ENCODE assay signal across 8 mouse cellular contexts in the genomic region with DNA sequence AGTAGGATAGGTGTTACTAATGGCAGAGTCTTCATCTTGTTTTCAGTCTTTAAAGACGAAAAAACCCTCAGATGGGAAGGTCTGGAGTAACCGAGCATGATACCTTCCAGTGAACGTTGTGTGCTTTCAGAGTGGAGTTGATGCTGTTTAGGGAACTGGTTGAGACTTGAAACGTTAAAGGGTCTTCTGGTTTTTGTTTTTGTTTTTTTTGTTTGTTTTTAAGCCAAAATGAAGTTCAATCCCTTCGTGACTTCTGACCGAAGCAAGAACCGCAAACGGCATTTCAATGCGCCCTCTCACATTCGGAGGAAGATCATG. TPM values are rescaled to one million over a fixed set of nuclear protein-coding genes. Genes with fewer than 3 reads are reported as not detected.
DNase-seq lines count a peak whose midpoint lies in the region; ATAC-seq and TF ChIP-seq lines count a peak whose summit lies in the region.

No protein-coding gene starts in this region.

- peak overlapping the region; percentile 91; the same call in 1 of the 2 replicates for H3K27ac ChIP-seq in lung, postnatal 0 days (ENCODE audit: low read length)
- H3K27ac ChIP-seq in forebrain, embryonic 10.5 days = peak overlapping the region; percentile 98
- H3K27ac ChIP-seq in limb, embryonic 11.5 days (replicated peaks; ENCODE audit: low read depth, low read length) = peak overlapping the region; percentile 94
- 0 out of 2 replicates have a peak overlapping the region, but pooled peaks have one; percentile 43 for H3K27ac ChIP-seq in olfactory bulb, adult 2 months (ENCODE audit: insufficient read depth, low read depth, low read length)

- no peaks in the 10 kb centered on the region for H3K27me3 ChIP-seq in lung, postnatal 0 days (replicated peaks; ENCODE audit: insufficient read depth, low read length)
- H3K27me3 ChIP-seq in forebrain, embryonic 10.5 days (ENCODE audit: poor library complexity, severe bottlenecking) = no peaks in the 10 kb centered on the region; the same call in 1 of the 2 replicates
- H3K27me3 ChIP-seq in limb, embryonic 11.5 days (ENCODE audit: control insufficient read depth, insufficient read depth, low read length) = no peaks in the 10 kb centered on the region

- WGBS in lung, postnatal 0 days = under 1% methylated on average over 10 of the region's 10 CpGs
- under 1% methylated on average over 10 of the region's 10 CpGs for whole genome bisulfite sequencing in forebrain, embryonic 10.5 days
- WGBS in limb, embryonic 11.5 days = 1% methylated on average over 10 of the region's 10 CpGs
- under 1% methylated on average over 10 of the region's 10 CpGs for WGBS in olfactory bulb, adult 2 months

- intact Hi-C loops in left cerebral cortex, postnatal 36 days (cut with DNase I) = loop anchor here (5.0 kb wide), 2 partner anchors 35 to 65 kb away; partner anchors contain the start of gene Slc25a35

- H3K9ac ChIP-seq in lung, postnatal 0 days (replicated peaks; ENCODE audit: low read depth) = peak overlapping the region; percentile 97
- peak overlapping the region; percentile 95 for H3K9ac ChIP-seq in limb, embryonic 11.5 days (ENCODE audit: low read length)

- TF ChIP-seq EP300 in lung, postnatal 0 days (IDR thresholded peaks at IDR 0.05) = no peak

- no peak for TF ChIP-seq POLR2A in olfactory bulb, adult 2 months (IDR thresholded peaks at IDR 0.05; ENCODE audit: insufficient read depth, low read depth, low read length)

- DNase-seq in lung, postnatal 0 days (ENCODE audit: low spot score) = no peak
- no peak for DNase-seq in lung, postnatal 14 days
- DNase-seq in forebrain, embryonic 10.5 days (ENCODE audit: extremely low spot score, low spot score) = no peak
- DNase-seq in limb, embryonic 11.5 days (ENCODE audit: low spot score) = no peak
- DNase-seq in left cerebral cortex, postnatal 36 days (ENCODE audit: low spot score in 2 of 2) = no peak
- DNase-seq in frontal cortex, postnatal 10 days (ENCODE audit: low spot score in 2 of 2) = no peak
- DNase-seq in natural killer cell, adult 2 months (ENCODE audit: low spot score in 2 of 2) = no peak

- H3K9me3 ChIP-seq in lung, postnatal 0 days (ENCODE audit: low read length) = no peaks in the 10 kb centered on the region
- H3K9me3 ChIP-seq in forebrain, embryonic 10.5 days = no peaks in the 10 kb centered on the region
- H3K9me3 ChIP-seq in limb, embryonic 11.5 days (ENCODE audit: control insufficient read depth, low read length) = no peaks in the 10 kb centered on the region

- no peaks in the 10 kb centered on the region for H3K4me1 ChIP-seq in lung, postnatal 0 days (ENCODE audit: insufficient read depth, low read depth, low read length)
- peaks cover 16% of the 10 kb centered on the region for H3K4me1 ChIP-seq in forebrain, embryonic 10.5 days
- peaks cover 4% of the 10 kb centered on the region for H3K4me1 ChIP-seq in limb, embryonic 11.5 days (ENCODE audit: control insufficient read depth, insufficient read depth, low read length)
- peaks cover 5% of the 10 kb centered on the region for H3K4me1 ChIP-seq in olfactory bulb, adult 2 months (ENCODE audit: control insufficient read depth, insufficient read depth, low read length)

- ATAC-seq in lung, postnatal 0 days = no peak
- ATAC-seq in limb, embryonic 11.5 days (ENCODE audit: insufficient number of reproducible peaks, low FRiP score, low TSS enrichment, low read depth) = no peak

- peak overlapping the region; percentile 88 for H3K4me3 ChIP-seq in lung, postnatal 0 days (ENCODE audit: low read depth, low read length)
- peak overlapping the region; percentile 97 for H3K4me3 ChIP-seq in forebrain, embryonic 10.5 days
- H3K4me3 ChIP-seq in limb, embryonic 11.5 days (ENCODE audit: low read depth, low read length) = peak overlapping the region; percentile 98
- peak overlapping the region; percentile 93 for H3K4me3 ChIP-seq in olfactory bulb, adult 2 months (ENCODE audit: insufficient read depth, low read depth, low read length)

- H3K36me3 ChIP-seq in lung, postnatal 0 days (ENCODE audit: insufficient read depth, low read length) = peaks cover 11% of the 10 kb centered on the region; the same call in 1 of the 2 replicates
- H3K36me3 ChIP-seq in forebrain, embryonic 10.5 days (replicated peaks) = peaks cover 48% of the 10 kb centered on the region
- H3K36me3 ChIP-seq in limb, embryonic 11.5 days (ENCODE audit: control insufficient read depth, insufficient read depth, low read length) = peaks cover 19% of the 10 kb centered on the region

- TF ChIP-seq CTCF in lung, postnatal 0 days (IDR thresholded peaks at IDR 0.05) = no peak
- TF ChIP-seq CTCF in olfactory bulb, adult 2 months (IDR thresholded peaks at IDR 0.05; ENCODE audit: insufficient read depth, low read depth, low read length) = no peak

- H3K4me2 ChIP-seq in lung, postnatal 0 days (replicated peaks; ENCODE audit: low read depth, low read length) = peak overlapping the region; percentile 74
- peak overlapping the region; percentile 70 for H3K4me2 ChIP-seq in limb, embryonic 11.5 days (ENCODE audit: low read depth, severe bottlenecking)

RNA-seq across cellular contexts. Expression of gene Rpl26, which starts 0.6 kb away (rescaled TPM):
- 741 and 807 TPM in 2 replicates for polyA plus RNA-seq in lung, postnatal 0 days (2015; fragmentation: Nextera tagmentation; extraction: Ambion mirVana)
- 1,077 and 1,081 TPM in 2 replicates for polyA plus RNA-seq in forebrain, embryonic 10.5 days (2016; fragmentation: Nextera tagmentation; extraction: Ambion mirVana)
- polyA plus RNA-seq in limb, embryonic 11.5 days (2014; fragmentation: Nextera tagmentation; extraction: Ambion mirVana) = 1,145 and 1,149 TPM in 2 replicates
- polyA plus RNA-seq in olfactory bulb, adult 2 months (2012; ENCODE audit: insufficient read depth, insufficient read length, low replicate concordance, missing spikeins) = 1,027 and 1,979 TPM in 2 replicates
- total RNA-seq in left cerebral cortex, postnatal 36 days (2021) = 100 to 1,000 TPM; 695 to 749 TPM

RNA-seq across cellular contexts. Expression of gene Rnf222, which starts 13.7 kb away (rescaled TPM):
- 0.16 and 0.19 TPM in 2 replicates for polyA plus RNA-seq in lung, postnatal 0 days (2015; fragmentation: Nextera tagmentation; extraction: Ambion mirVana)
- 0.05 and 0.11 TPM in 2 replicates for polyA plus RNA-seq in forebrain, embryonic 10.5 days (2016; fragmentation: Nextera tagmentation; extraction: Ambion mirVana)
- polyA plus RNA-seq in limb, embryonic 11.5 days (2014; fragmentation: Nextera tagmentation; extraction: Ambion mirVana) = not detected in 2 replicates
- polyA plus RNA-seq in olfactory bulb, adult 2 months (2012; ENCODE audit: insufficient read depth, insufficient read length, low replicate concordance, missing spikeins) = not detected in 2 replicates
- not detected for total RNA-seq in left cerebral cortex, postnatal 36 days (2021)

RNA-seq across cellular contexts. Expression of gene Odf4, which starts 24.9 kb away (rescaled TPM):
- not detected in 2 replicates for polyA plus RNA-seq in lung, postnatal 0 days (2015; fragmentation: Nextera tagmentation; extraction: Ambion mirVana)
- not detected in 2 replicates for polyA plus RNA-seq in forebrain, embryonic 10.5 days (2016; fragmentation: Nextera tagmentation; extraction: Ambion mirVana)
- not detected in 2 replicates for polyA plus RNA-seq in limb, embryonic 11.5 days (2014; fragmentation: Nextera tagmentation; extraction: Ambion mirVana)
- polyA plus RNA-seq in olfactory bulb, adult 2 months (2012; ENCODE audit: insufficient read depth, insufficient read length, low replicate concordance, missing spikeins) = not detected in 2 replicates
- under 1 TPM; 0.47 to 0.70 TPM for total RNA-seq in left cerebral cortex, postnatal 36 days (2021)

RNA-seq across cellular contexts. Expression of gene Ndel1, which starts 30.3 kb away (rescaled TPM):
- polyA plus RNA-seq in lung, postnatal 0 days (2015; fragmentation: Nextera tagmentation; extraction: Ambion mirVana) = 79.1 and 85.4 TPM in 2 replicates
- polyA plus RNA-seq in forebrain, embryonic 10.5 days (2016; fragmentation: Nextera tagmentation; extraction: Ambion mirVana) = 49.4 and 51.3 TPM in 2 replicates
- polyA plus RNA-seq in limb, embryonic 11.5 days (2014; fragmentation: Nextera tagmentation; extraction: Ambion mirVana) = 53.2 and 57.8 TPM in 2 replicates
- polyA plus RNA-seq in olfactory bulb, adult 2 months (2012; ENCODE audit: insufficient read depth, insufficient read length, low replicate concordance, missing spikeins) = not detected in 2 replicates
- total RNA-seq in left cerebral cortex, postnatal 36 days (2021) = 100 to 1,000 TPM; 104 to 106 TPM

RNA-seq across cellular contexts. Expression of gene Arhgef15, which starts 55.3 kb away (rescaled TPM):
- 24.2 and 30.7 TPM in 2 replicates for polyA plus RNA-seq in lung, postnatal 0 days (2015; fragmentation: Nextera tagmentation; extraction: Ambion mirVana)
- polyA plus RNA-seq in forebrain, embryonic 10.5 days (2016; fragmentation: Nextera tagmentation; extraction: Ambion mirVana) = 6.7 and 6.8 TPM in 2 replicates
- 6.7 and 7.7 TPM in 2 replicates for polyA plus RNA-seq in limb, embryonic 11.5 days (2014; fragmentation: Nextera tagmentation; extraction: Ambion mirVana)
- polyA plus RNA-seq in olfactory bulb, adult 2 months (2012; ENCODE audit: insufficient read depth, insufficient read length, low replicate concordance, missing spikeins) = not detected in 2 replicates
- 10 to 100 TPM; 16.5 to 26.9 TPM for total RNA-seq in left cerebral cortex, postnatal 36 days (2021)

Comparison
In these comparisons a context has a peak if more than half of its experiments do, and no peak if none do; other contexts are left out.
1. H3K27ac ChIP-seq: peak in every context shown above with its lines; median percentile 98 in forebrain, embryonic 10.5 days; 94 in limb, embryonic 11.5 days; 91 in lung, postnatal 0 days; 43 in olfactory bulb, adult 2 months.